Comparison of ENCODE assay signal across 8 mouse cellular contexts in the genomic region with DNA sequence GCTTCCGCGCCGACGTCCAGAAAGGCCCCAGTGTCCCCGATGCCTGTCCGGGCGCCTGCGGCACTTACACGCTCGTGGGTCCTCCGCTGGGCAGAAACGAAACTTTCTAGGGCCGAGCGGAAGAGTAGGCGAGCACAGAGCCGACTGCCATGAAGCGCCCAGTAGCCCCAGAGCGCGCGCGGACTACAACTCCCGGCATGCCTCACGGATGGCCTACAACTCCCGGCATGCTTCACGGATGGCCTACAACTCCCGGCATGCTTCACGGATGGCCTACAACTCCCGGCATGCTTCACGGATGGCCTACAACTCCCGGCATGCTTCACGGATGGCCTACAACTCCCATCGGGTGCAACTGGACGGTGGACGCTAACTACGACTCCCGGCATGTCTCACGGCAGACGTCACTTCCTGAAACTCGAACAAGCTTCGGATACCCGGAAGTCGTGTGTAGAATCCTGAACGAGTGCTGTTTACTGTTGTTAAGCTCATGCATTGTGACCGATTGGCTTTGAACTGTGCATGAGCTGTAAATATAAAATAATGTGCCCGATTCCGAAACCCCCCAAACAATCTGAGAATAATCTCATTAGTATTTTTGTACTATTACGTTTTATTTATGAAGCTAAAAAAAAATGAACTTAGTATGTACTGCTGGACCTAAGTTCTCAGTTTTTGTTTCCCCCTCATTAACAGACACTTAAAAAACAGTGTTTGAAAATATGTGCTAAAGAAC. TPM values are rescaled to one million over a fixed set of nuclear protein-coding genes. Genes with fewer than 3 reads are reported as not detected.
A peak's percentile ranks its signal among the peaks of the same experiment; 100 is the strongest.
DNase-seq lines count a peak whose midpoint lies in the region; ATAC-seq and TF ChIP-seq lines count a peak whose summit lies in the region.

A gene (minus strand): TSS at position 187 of the 736 bp plus-strand sequence.

- no peak for TF ChIP-seq CTCF in Patski (IDR thresholded peaks at IDR 0.05)

- peak within 1 kb of the TSS; percentile 77 for H3K9ac ChIP-seq in hindbrain, embryonic 13.5 days

- H3K27ac ChIP-seq in hindbrain, embryonic 13.5 days, result peak within 1 kb of the TSS; percentile 86

- POLR2A ChIA-PET in Patski (lab: Charles Lee), result no interaction called here

- no peaks in the 10 kb centered on the region for H3K9me3 ChIP-seq in hindbrain, embryonic 13.5 days

- peak within 1 kb of the TSS; percentile 67 for H3K4me3 ChIP-seq in hindbrain, embryonic 13.5 days

- CTCF ChIA-PET in Patski (lab: Charles Lee), result no interaction called here

- H3K4me2 ChIP-seq in hindbrain, embryonic 13.5 days, result peak within 1 kb of the TSS; percentile 83

- under 1% methylated on average over 47 of the region's 47 CpGs for WGBS in hindbrain, embryonic 13.5 days

- peak; percentile 57 for DNase-seq in Patski (ENCODE audit: low read depth, low spot score)
- peak; percentile 93 to 94 for DNase-seq in cerebellum, postnatal 14 days
- peak; percentile 90 to 98 for DNase-seq in frontal cortex, postnatal 14 days (ENCODE audit: low spot score in 2 of 2)
- peak; percentile 82 to 87 for DNase-seq in layer of hippocampus, postnatal 25 days (ENCODE audit: extremely low spot score in 1 of 2, low spot score in 1 of 2)
- peak; percentile 99 for DNase-seq in lung, postnatal 25 days (ENCODE audit: low spot score)
- peak; percentile 92 for DNase-seq in retina, embryonic 14.5 days (ENCODE audit: low spot score)
- DNase-seq in thymus, postnatal 4 days, result peak; percentile 92

- H3K36me3 ChIP-seq in hindbrain, embryonic 13.5 days, result no peaks in the 10 kb centered on the region

- in situ Hi-C loops in Patski (cut with MboI; ENCODE audit: low pct_unique_long_range_greater_than_20kb), result no loop called here

- no peaks in the 10 kb centered on the region for H3K27me3 ChIP-seq in Patski
- H3K27me3 ChIP-seq in hindbrain, embryonic 13.5 days, result no peaks in the 10 kb centered on the region; the same call in 1 of the 2 replicates

- ATAC-seq in Patski, result peak; percentile 91
- peak; percentile 99 for ATAC-seq in hindbrain, embryonic 13.5 days (ENCODE audit: low FRiP score)

- H3K4me1 ChIP-seq in hindbrain, embryonic 13.5 days (replicated peaks), result peaks cover 18% of the 10 kb centered on the region

RNA-seq across cellular contexts. Expression of the gene that starts here (rescaled TPM):
- 22.6 TPM for polyA plus RNA-seq in Patski (2021)
- 11.7 and 12.0 TPM in 2 replicates for polyA plus RNA-seq in hindbrain, embryonic 13.5 days (2015; fragmentation: Nextera tagmentation; extraction: Ambion mirVana)
- total RNA-seq in layer of hippocampus, postnatal 25 days (2021), result 10 to 100 TPM; 34.4 to 44.5 TPM

Comparison
In these comparisons a context has a peak if more than half of its experiments do, and no peak if none do; other contexts are left out.
1. Peak in every context shown above with its lines: DNase-seq, ATAC-seq, H3K4me3 ChIP-seq and H3K27ac ChIP-seq.